Comparison of ENCODE assay signal across 11 mouse cellular contexts in the genomic region with DNA sequence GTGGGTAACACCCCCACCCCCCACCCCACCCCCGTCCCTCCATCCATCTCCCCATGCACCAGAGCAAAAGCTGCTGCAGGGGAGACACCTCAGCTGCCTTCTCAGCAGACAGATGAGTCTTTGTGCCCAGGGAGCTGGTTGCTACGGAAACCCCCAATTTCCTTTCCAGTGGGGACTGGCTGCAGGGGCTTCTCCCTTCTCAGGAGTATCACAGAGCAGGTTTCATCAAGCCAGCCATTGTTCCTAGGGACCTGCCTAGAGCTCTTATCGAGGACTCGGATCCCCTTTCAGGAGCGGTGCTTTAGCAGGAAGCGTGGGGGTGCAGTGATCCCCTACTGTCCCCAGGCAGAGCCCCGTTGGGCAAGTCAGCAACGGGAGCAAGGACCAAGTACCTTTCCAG. TPM values are rescaled to one million over a fixed set of nuclear protein-coding genes. Genes with fewer than 3 reads are reported as not detected.
DNase-seq lines count a peak whose midpoint lies in the region; ATAC-seq and TF ChIP-seq lines count a peak whose summit lies in the region.
"Had no signal": no experiment of that assay in that cellular context is flagged by ENCODE, and none has a peak within 500 bp of the region (broad histone marks: within the 10 kb centered on the region; RNA-seq: fewer than 3 reads in every experiment).

No protein-coding gene starts in this region.

- H3K9ac ChIP-seq in embryonic facial prominence, embryonic 13.5 days: peak overlapping the region; percentile 40; the same call in 1 of the 2 replicates
- H3K9ac ChIP-seq in hindbrain, embryonic 15.5 days: no peak overlapping the region
- H3K9ac ChIP-seq in midbrain, embryonic 16.5 days (ENCODE audit: low read depth, low read length): peak overlapping the region; percentile 40; the same call in 1 of the 2 replicates

- no peak for TF ChIP-seq CTCF in layer of hippocampus, adult 2 months (conservative IDR thresholded peaks at IDR 0.05)

- H3K27me3 ChIP-seq in embryonic facial prominence, embryonic 13.5 days: no peaks in the 10 kb centered on the region
- no peaks in the 10 kb centered on the region for H3K27me3 ChIP-seq in hindbrain, embryonic 15.5 days
- H3K27me3 ChIP-seq in midbrain, embryonic 16.5 days (ENCODE audit: control insufficient read depth, insufficient read depth, low read depth, low read length): no peaks in the 10 kb centered on the region

- peak overlapping the region; percentile 82 for H3K27ac ChIP-seq in layer of hippocampus, adult 2 months
- peak overlapping the region; percentile 80 for H3K27ac ChIP-seq in embryonic facial prominence, embryonic 13.5 days
- H3K27ac ChIP-seq in hindbrain, embryonic 15.5 days (replicated peaks): peak overlapping the region; percentile 66
- H3K27ac ChIP-seq in midbrain, embryonic 16.5 days (ENCODE audit: low read length): peak overlapping the region; percentile 84

- H3K4me2 ChIP-seq in embryonic facial prominence, embryonic 13.5 days: no peak overlapping the region
- no peak overlapping the region for H3K4me2 ChIP-seq in hindbrain, embryonic 15.5 days
- no peak overlapping the region for H3K4me2 ChIP-seq in midbrain, embryonic 16.5 days (ENCODE audit: low read length)

- H3K4me1 ChIP-seq in embryonic facial prominence, embryonic 13.5 days: peaks cover 14% of the 10 kb centered on the region
- peaks cover 10% of the 10 kb centered on the region for H3K4me1 ChIP-seq in hindbrain, embryonic 15.5 days (replicated peaks)
- H3K4me1 ChIP-seq in midbrain, embryonic 16.5 days (ENCODE audit: control insufficient read depth, insufficient read depth, low read length): peaks cover 9% of the 10 kb centered on the region; the same call in 1 of the 2 replicates

- ATAC-seq in embryonic facial prominence, embryonic 13.5 days (ENCODE audit: insufficient number of reproducible peaks, insufficient read depth, low FRiP score, low TSS enrichment, low read depth): peak; percentile 24; the same call in 1 of the 2 replicates
- ATAC-seq in hindbrain, embryonic 15.5 days (ENCODE audit: low FRiP score, low read depth): peak; percentile 16; the same call in 1 of the 2 replicates
- peak; percentile 34; the same call in 1 of the 2 replicates for ATAC-seq in midbrain, embryonic 16.5 days

- H3K4me3 ChIP-seq in layer of hippocampus, adult 2 months: no peak overlapping the region
- H3K4me3 ChIP-seq in embryonic facial prominence, embryonic 13.5 days: no peak overlapping the region
- no peak overlapping the region for H3K4me3 ChIP-seq in hindbrain, embryonic 15.5 days
- H3K4me3 ChIP-seq in midbrain, embryonic 16.5 days (ENCODE audit: low read depth, low read length): no peak overlapping the region
- H3K4me3 ChIP-seq: erythroblast, embryonic 14.5 days had no signal

- H3K36me3 ChIP-seq in embryonic facial prominence, embryonic 13.5 days: peaks cover 61% of the 10 kb centered on the region
- peaks cover 38% of the 10 kb centered on the region for H3K36me3 ChIP-seq in hindbrain, embryonic 15.5 days
- peaks cover 24% of the 10 kb centered on the region for H3K36me3 ChIP-seq in midbrain, embryonic 16.5 days (ENCODE audit: control insufficient read depth, insufficient read depth, low read length)

- no peak for DNase-seq in layer of hippocampus, adult 2 months (ENCODE audit: low spot score in 2 of 2)
- no peak for DNase-seq in layer of hippocampus, adult 8-10 months (ENCODE audit: low spot score in 2 of 2)
- DNase-seq in spleen, adult 18-20 months: no peak
- no peak for DNase-seq in urinary bladder, adult 18-20 months (ENCODE audit: low spot score in 2 of 2)
- no peak for DNase-seq in urinary bladder, postnatal 4 days (ENCODE audit: low spot score in 2 of 2)
- DNase-seq: lung, adult 18-20 months had no signal

- 13% methylated on average over 8 of the region's 8 CpGs for WGBS in embryonic facial prominence, embryonic 13.5 days
- WGBS in hindbrain, embryonic 15.5 days: 27% methylated on average over 8 of the region's 8 CpGs
- 26% methylated on average over 8 of the region's 8 CpGs for WGBS in midbrain, embryonic 16.5 days

- H3K9me3 ChIP-seq in embryonic facial prominence, embryonic 13.5 days: no peaks in the 10 kb centered on the region
- H3K9me3 ChIP-seq in hindbrain, embryonic 15.5 days: no peaks in the 10 kb centered on the region
- H3K9me3 ChIP-seq in midbrain, embryonic 16.5 days (replicated peaks; ENCODE audit: control insufficient read depth, low read length, poor library complexity, severe bottlenecking): no peaks in the 10 kb centered on the region

RNA-seq across cellular contexts. Expression of gene 1700088E04Rik, which starts 10.8 kb away (rescaled TPM):
- 10 to 100 TPM in 1 of 2 experiments, 1 to 10 TPM in 1; 8.8 to 10.3 TPM for total RNA-seq in layer of hippocampus, adult 2 months (2021)
- total RNA-seq in layer of hippocampus, adult 8-10 months (2022): 10 to 100 TPM in 3 of 4 experiments, 1 to 10 TPM in 1; 9.4 to 12.9 (median 11.1) TPM
- 9.7 and 10.2 TPM in 2 replicates for polyA plus RNA-seq in embryonic facial prominence, embryonic 13.5 days (2015; fragmentation: Nextera tagmentation; extraction: Ambion mirVana)
- 17.2 and 22.0 TPM in 2 replicates for polyA plus RNA-seq in hindbrain, embryonic 15.5 days (2015; fragmentation: Nextera tagmentation; extraction: Ambion mirVana)
- 18.8 and 19.1 TPM in 2 replicates for polyA plus RNA-seq in midbrain, embryonic 16.5 days (2015; fragmentation: Nextera tagmentation; extraction: Ambion mirVana)
- polyA plus RNA-seq: erythroblast, embryonic 14.5 days had no signal

RNA-seq across cellular contexts. Expression of gene Polr2f, which starts 11.1 kb away (rescaled TPM):
- 100 to 1,000 TPM in 1 of 2 experiments, 10 to 100 TPM in 1; 97.9 to 103 TPM for total RNA-seq in layer of hippocampus, adult 2 months (2021)
- total RNA-seq in layer of hippocampus, adult 8-10 months (2022): 100 to 1,000 TPM in 1 of 4 experiments, 10 to 100 TPM in 3; 78.1 to 105 (median 92.0) TPM
- 348 and 353 TPM in 2 replicates for polyA plus RNA-seq in embryonic facial prominence, embryonic 13.5 days (2015; fragmentation: Nextera tagmentation; extraction: Ambion mirVana)
- polyA plus RNA-seq in hindbrain, embryonic 15.5 days (2015; fragmentation: Nextera tagmentation; extraction: Ambion mirVana): 253 and 258 TPM in 2 replicates
- polyA plus RNA-seq in midbrain, embryonic 16.5 days (2015; fragmentation: Nextera tagmentation; extraction: Ambion mirVana): 266 and 286 TPM in 2 replicates

RNA-seq across cellular contexts. Expression of gene Sox10, which starts 13.2 kb away (rescaled TPM):
- 10 to 100 TPM; 27.7 to 30.4 TPM for total RNA-seq in layer of hippocampus, adult 2 months (2021)
- 10 to 100 TPM; 34.6 to 40.4 (median 37.8) TPM for total RNA-seq in layer of hippocampus, adult 8-10 months (2022)
- 8.0 and 11.6 TPM in 2 replicates for polyA plus RNA-seq in embryonic facial prominence, embryonic 13.5 days (2015; fragmentation: Nextera tagmentation; extraction: Ambion mirVana)
- 8.2 and 8.9 TPM in 2 replicates for polyA plus RNA-seq in hindbrain, embryonic 15.5 days (2015; fragmentation: Nextera tagmentation; extraction: Ambion mirVana)
- polyA plus RNA-seq in midbrain, embryonic 16.5 days (2015; fragmentation: Nextera tagmentation; extraction: Ambion mirVana): 3.0 and 3.8 TPM in 2 replicates
- polyA plus RNA-seq: C2C12; erythroblast, embryonic 14.5 days had no signal

RNA-seq across cellular contexts. Expression of gene Micall1, which starts 43.2 kb away (rescaled TPM):
- 10 to 100 TPM; 31.4 to 35.3 TPM for total RNA-seq in layer of hippocampus, adult 2 months (2021)
- total RNA-seq in layer of hippocampus, adult 8-10 months (2022): 10 to 100 TPM; 36.0 to 40.9 (median 38.3) TPM
- polyA plus RNA-seq in embryonic facial prominence, embryonic 13.5 days (2015; fragmentation: Nextera tagmentation; extraction: Ambion mirVana): 12.8 and 13.8 TPM in 2 replicates
- polyA plus RNA-seq in hindbrain, embryonic 15.5 days (2015; fragmentation: Nextera tagmentation; extraction: Ambion mirVana): 12.4 and 15.0 TPM in 2 replicates
- 12.0 and 12.7 TPM in 2 replicates for polyA plus RNA-seq in midbrain, embryonic 16.5 days (2015; fragmentation: Nextera tagmentation; extraction: Ambion mirVana)
